Mouse (Mus musculus): Measurements from ENCODE around the gene Snrpg. TPM values are rescaled to one million over a fixed set of nuclear protein-coding genes. Genes with fewer than 3 reads are reported as not detected.
"Not testable (repeated sequence)": the region's sequence is repeated elsewhere in the genome, so short reads cannot be mapped to it uniquely, and the experiment has no call there.

Snrpg gene
- polyA plus RNA-seq, 1 experiment from 2014 or later = 660 TPM

DNA sequence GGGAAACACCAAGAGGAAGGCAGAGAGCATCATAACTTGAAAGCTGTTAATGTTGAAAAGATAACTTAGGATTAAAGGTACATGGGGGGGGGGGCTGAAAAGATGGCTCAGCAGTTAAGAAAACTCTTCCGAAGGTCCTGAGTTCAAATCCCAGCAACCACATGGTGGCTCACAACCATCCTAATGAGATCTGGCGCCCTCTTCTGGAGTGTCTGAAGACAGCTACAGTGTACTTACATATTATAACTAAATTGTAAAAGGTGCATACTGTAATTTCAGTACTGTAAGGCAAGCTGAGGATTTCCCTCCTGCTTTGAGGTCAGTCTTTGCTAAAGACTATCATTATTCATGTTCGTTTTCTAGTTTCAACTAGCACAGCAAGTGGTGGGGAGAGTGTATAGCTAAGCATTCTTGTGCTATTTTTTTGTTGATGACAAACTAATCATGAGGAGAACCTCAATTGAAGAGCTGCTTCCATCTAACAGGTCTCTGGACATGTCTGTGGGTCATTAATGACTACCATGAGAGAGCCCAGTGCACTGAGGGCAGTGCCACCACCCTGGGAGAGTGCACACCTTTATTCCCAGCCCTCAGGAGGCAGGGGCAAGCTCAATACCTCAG lies 901 bp upstream of the Snrpg start:
- Histone ChIP-seq H3K27me3 (no peaks in the 10 kb centered on the region), H3K9me3 (no peaks in the 10 kb centered on the region), H3K4me3 (peak overlapping the region; percentile 90), H3K36me3 (peaks cover 32% of the 10 kb centered on the region), H3K27ac (no peak overlapping the region), H3K9ac (peak overlapping the region; percentile 89), H3K4me2 (replicated peaks) (peak overlapping the region; percentile 84), H3K4me1 (peaks cover 36% of the 10 kb centered on the region)
- 64% methylated on average over 3 of the region's 3 CpGs for WGBS
- ATAC-seq (ENCODE audit: low FRiP score, low read depth) = no peak

DNA sequence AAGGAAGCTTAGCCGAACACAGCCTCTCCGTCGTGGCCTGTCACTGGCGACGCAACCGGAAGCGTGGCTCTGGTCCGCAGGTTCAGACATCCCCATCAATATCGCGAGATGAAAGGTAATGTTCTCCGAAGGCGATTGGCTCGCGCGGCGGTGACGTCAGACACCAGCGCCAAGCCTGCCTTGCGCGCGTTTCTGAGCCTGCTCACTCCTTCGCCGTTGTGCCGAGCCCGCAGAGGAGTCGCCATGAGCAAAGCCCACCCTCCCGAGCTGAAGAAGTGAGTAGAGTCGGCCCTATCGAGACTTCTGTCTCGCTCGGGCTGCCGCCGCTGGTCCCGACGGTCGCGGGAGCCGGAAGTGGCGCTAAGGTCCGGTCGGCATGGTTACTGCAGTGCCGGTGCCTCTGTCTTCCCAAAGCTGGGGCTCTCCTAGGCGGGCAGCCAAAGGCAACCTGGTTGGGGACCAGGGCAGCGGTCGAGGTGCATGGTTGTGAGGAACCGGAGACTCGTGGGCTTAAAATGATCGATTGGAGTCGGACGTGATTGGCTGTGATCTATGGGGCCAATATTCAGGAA lies 322 bp downstream of the Snrpg start:
- ATAC-seq (ENCODE audit: low FRiP score, low read depth) = peak; percentile 96
- Histone ChIP-seq H3K4me2 (replicated peaks) (peak overlapping the region; percentile 84), H3K27me3 (no peaks in the 10 kb centered on the region), H3K4me1 (peaks cover 32% of the 10 kb centered on the region), H3K9me3 (no peaks in the 10 kb centered on the region), H3K9ac (peak overlapping the region; percentile 89), H3K27ac (peak overlapping the region; percentile 89), H3K4me3 (peak overlapping the region; percentile 90), H3K36me3 (peaks cover 42% of the 10 kb centered on the region)
- under 1% methylated on average over 50 of the region's 50 CpGs for WGBS

DNA sequence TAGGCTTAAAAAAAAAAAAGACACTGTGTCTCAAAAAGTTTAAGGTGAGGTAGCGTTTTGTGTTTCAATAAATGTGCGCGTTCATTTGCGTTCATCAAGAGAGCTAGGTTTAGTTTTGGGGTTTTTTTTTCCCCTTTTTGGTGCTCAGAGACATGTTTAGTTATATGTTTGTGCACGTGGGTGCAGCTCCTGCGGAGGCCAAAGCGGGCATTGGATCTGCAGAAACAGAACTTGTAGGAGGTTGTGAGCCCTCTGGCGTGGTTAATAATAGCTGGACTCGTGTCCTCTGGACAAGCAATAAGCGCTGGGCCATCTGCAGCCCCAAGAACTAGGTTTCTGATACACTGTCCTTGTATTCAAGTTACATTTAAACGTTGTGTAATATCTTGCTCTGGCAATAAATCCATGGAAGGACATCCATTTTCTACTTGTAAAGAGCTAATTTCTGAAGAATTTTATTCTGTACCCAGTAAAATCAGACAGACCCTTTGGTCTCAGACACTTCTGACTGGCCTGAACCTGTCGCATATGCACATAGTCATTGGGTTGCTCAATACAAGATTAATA lies 929 bp downstream of the Snrpg start:
- ATAC-seq (ENCODE audit: low FRiP score, low read depth) = no peak
- Histone ChIP-seq H3K4me1 (peaks cover 26% of the 10 kb centered on the region), H3K4me2 (replicated peaks) (peak overlapping the region; percentile 84), H3K9me3 (no peaks in the 10 kb centered on the region), H3K27me3 (no peaks in the 10 kb centered on the region), H3K4me3 (peak overlapping the region; percentile 90), H3K36me3 (peaks cover 48% of the 10 kb centered on the region), H3K9ac (peak overlapping the region; percentile 89), H3K27ac (no peak overlapping the region)
- WGBS = 6% methylated on average over 12 of the region's 12 CpGs

DNA sequence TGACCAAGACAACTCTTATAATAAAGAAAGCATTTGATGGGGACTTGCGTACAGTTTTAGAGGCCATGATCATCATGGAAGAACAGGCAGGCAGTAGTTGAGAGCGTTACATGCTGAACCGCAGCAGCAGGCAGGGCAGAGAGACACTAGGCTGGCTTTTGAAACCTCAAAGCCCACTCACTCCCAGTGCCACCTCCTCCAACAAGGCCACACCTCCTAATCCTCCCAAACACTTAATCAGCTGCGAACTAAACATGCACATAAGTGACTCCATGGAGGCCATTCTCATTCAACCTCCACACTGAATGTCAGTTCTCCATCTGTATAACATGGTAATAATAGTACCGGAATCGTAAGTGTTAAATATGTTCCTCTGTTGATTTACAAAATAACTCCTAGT lies 2.5 kb downstream of the Snrpg start:
- Histone ChIP-seq H3K4me1 (peaks cover 25% of the 10 kb centered on the region), H3K9ac (no peak overlapping the region), H3K27me3 (no peaks in the 10 kb centered on the region), H3K27ac (no peak overlapping the region), H3K4me2 (replicated peaks) (no peak overlapping the region), H3K36me3 (peaks cover 51% of the 10 kb centered on the region), H3K4me3 (no peak overlapping the region), H3K9me3 (no peaks in the 10 kb centered on the region)
- ATAC-seq (ENCODE audit: low FRiP score, low read depth) = no peak
- 94% methylated on average over 6 of the region's 6 CpGs for WGBS

DNA sequence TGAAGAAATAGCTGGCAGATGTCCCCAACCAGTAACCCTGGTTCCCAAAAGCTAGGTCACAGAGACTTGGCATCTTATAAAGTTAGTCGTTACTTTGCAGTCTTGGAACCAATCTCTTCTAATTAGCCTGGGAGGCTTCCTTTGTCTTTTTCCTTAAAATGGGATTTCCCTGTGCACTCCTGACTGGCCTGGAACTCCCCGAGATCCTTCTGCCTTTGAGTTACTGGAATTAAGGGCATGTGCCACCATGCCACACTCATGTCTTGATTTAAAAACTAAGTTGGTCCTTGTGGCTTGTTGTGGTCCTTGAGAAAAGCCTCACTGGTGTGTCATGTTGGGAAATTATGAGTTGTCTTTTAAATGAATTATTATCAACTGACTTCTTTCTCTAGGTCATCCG lies 7.2 kb downstream of the Snrpg start:
- no peak overlapping the region for H3K4me2 ChIP-seq (replicated peaks)
- 0 out of 2 replicates have a peak, but pooled peaks cover 2% of the 10 kb centered on the region for H3K4me1 ChIP-seq
- no peak overlapping the region for H3K27ac ChIP-seq
- H3K9me3 ChIP-seq = no peaks in the 10 kb centered on the region
- H3K9ac ChIP-seq = no peak overlapping the region
- H3K27me3 ChIP-seq = no peaks in the 10 kb centered on the region
- no peak for ATAC-seq (ENCODE audit: low FRiP score, low read depth)
- no peak overlapping the region for H3K4me3 ChIP-seq
- peaks cover 55% of the 10 kb centered on the region for H3K36me3 ChIP-seq
- 92% methylated on average over 3 of the region's 3 CpGs for WGBS

DNA sequence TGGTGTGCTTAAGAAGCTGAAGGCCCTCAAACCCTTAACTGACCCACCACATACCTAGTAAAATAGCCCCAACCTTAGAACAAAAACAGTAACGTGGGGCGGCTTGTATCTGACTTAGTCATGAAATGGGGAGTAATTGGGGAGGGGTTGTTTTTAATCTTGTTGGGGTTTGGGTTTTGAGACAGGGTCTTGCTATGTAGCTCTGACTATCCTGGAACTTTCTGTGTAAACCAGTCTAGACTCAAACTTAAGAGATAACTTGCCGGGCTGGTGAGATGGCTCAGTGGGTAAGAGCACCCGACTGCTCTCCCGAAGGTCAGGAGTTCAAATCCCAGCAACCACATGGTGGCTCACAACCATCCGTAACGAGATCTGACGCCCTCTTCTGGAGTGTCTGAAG lies 9.0 kb downstream of the Snrpg start:
- peaks cover 51% of the 10 kb centered on the region for H3K36me3 ChIP-seq
- not testable (repeated sequence) for H3K27me3 ChIP-seq; H3K4me3 ChIP-seq; H3K9ac ChIP-seq; H3K27ac ChIP-seq; ATAC-seq (ENCODE audit: low FRiP score, low read depth); H3K4me2 ChIP-seq (replicated peaks); H3K4me1 ChIP-seq; H3K9me3 ChIP-seq
- WGBS = 79% methylated on average over 8 of the region's 8 CpGs

DNA sequence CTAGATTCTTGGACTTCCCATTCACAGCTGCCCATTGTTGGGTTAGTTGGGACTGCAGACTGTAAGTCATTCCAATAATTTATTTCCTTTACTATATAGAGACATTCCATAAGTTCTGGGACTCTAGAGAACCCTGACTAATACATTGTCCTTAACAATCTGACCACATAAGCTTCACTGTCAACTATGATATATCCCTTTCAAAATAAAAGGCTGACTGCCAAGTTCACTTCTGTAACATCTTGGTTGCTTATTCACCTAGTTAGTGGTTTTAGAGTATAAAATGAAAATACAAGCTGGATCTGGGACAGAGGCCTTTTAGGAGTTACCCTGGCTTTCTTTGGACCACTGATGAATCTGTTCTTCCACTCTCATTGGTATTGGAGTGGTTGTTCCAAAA lies 11.4 kb downstream of the Snrpg start:
- ATAC-seq (ENCODE audit: low FRiP score, low read depth) = no peak
- Histone ChIP-seq H3K27ac (no peak overlapping the region), H3K9ac (no peak overlapping the region), H3K9me3 (no peaks in the 10 kb centered on the region), H3K4me3 (no peak overlapping the region), H3K4me2 (replicated peaks) (no peak overlapping the region), H3K36me3 (peaks cover 45% of the 10 kb centered on the region), H3K27me3 (no peaks in the 10 kb centered on the region), H3K4me1 (no peaks in the 10 kb centered on the region)

DNA sequence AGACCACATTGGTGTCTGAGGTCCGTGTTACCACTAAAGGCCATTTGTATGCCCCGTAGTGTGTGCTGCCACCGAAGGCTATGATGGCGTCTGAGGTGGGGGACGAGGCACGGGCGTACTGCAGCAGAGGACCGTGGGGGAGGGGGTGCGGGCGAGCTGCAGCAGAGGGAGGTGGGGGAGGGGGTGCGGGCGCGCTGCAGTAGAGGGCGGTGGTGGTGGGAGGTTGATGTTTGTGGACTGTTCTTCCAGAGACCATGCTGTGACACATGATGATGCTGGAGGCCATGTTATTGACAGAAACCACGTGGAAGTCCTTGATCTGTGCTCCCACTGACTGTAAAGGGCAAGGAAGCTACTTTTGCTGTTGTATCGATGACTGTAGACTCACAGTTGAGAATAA lies 12.3 kb downstream of the Snrpg start:
- H3K27me3 ChIP-seq = no peaks in the 10 kb centered on the region
- WGBS = 47% methylated on average over 16 of the region's 16 CpGs
- H3K9ac ChIP-seq = no peak overlapping the region
- H3K36me3 ChIP-seq = peaks cover 45% of the 10 kb centered on the region
- H3K9me3 ChIP-seq = no peaks in the 10 kb centered on the region
- H3K4me3 ChIP-seq = no peak overlapping the region
- no peak overlapping the region for H3K27ac ChIP-seq
- no peak for ATAC-seq (ENCODE audit: low FRiP score, low read depth)
- no peak overlapping the region for H3K4me2 ChIP-seq (replicated peaks)
- no peaks in the 10 kb centered on the region for H3K4me1 ChIP-seq

DNA sequence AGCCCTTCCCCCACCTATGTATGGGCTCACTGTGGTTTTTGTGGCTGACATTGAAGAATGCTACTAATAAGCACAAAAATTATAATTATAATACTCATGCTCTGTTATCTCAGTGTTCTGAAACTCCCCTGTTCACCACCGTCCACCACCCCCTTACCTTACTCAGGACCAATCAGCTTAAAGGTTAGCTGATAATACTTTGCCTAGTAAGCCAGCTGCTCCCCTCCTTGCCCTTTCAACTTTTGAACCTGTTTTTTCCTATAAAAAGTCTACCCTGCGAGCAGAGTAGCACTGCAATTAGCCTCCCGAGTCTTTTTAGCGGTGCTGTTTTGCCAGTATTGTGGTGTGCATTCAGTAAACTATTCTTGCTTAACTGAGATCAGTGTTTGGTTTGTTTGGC lies 13.6 kb downstream of the Snrpg start:
- Histone ChIP-seq H3K36me3 (peaks cover 45% of the 10 kb centered on the region), H3K9ac (no peak overlapping the region), H3K27ac (no peak overlapping the region), H3K9me3 (no peaks in the 10 kb centered on the region), H3K27me3 (no peaks in the 10 kb centered on the region), H3K4me3 (no peak overlapping the region), H3K4me2 (replicated peaks) (no peak overlapping the region), H3K4me1 (no peaks in the 10 kb centered on the region)
- 47% methylated on average over 4 of the region's 4 CpGs for WGBS
- ATAC-seq (ENCODE audit: low FRiP score, low read depth) = no peak

DNA sequence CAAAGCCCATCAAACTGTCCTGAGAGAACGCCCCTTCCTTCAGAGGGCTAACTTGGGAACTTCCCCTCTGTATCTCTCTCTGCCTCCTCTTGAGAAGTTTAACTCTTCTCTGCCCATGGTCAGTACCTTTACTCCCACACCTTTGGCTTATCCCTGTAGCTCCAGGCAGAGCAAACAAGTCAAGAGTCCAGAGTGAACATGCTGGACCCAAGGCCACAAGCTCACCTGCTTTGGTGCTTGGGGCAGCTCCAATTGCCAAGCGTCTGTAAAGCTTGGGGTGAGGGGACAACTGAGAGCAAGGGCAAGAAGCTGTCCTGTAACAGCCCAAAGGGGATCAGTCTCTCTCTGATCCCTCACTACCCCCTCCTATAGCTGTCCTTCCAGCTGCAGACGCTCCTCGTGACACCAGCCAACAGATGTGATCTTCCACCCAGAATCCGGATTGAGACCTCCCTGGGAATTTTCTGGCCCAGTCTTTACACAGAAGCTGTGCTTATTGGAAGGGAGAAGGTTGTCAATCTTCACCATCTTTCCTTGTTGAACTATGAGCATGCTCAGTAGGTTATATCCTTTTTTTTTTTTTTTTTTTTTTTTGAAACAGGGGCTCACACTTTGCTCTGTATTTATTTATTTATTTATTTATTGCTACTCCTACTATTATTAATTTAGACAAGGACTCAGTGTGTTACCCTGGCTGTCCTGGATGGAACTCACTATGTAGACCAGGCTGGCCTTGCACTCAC lies 14.4 kb downstream of the Snrpg start:
- no peak overlapping the region for H3K4me2 ChIP-seq (replicated peaks)
- ATAC-seq (ENCODE audit: low FRiP score, low read depth) = no peak
- no peaks in the 10 kb centered on the region for H3K27me3 ChIP-seq
- H3K27ac ChIP-seq = no peak overlapping the region
- H3K9me3 ChIP-seq = no peaks in the 10 kb centered on the region
- H3K36me3 ChIP-seq = peaks cover 50% of the 10 kb centered on the region
- H3K4me3 ChIP-seq = no peak overlapping the region
- no peak overlapping the region for H3K9ac ChIP-seq
- WGBS = 86% methylated on average over 5 of the region's 5 CpGs
- no peaks in the 10 kb centered on the region for H3K4me1 ChIP-seq

DNA sequence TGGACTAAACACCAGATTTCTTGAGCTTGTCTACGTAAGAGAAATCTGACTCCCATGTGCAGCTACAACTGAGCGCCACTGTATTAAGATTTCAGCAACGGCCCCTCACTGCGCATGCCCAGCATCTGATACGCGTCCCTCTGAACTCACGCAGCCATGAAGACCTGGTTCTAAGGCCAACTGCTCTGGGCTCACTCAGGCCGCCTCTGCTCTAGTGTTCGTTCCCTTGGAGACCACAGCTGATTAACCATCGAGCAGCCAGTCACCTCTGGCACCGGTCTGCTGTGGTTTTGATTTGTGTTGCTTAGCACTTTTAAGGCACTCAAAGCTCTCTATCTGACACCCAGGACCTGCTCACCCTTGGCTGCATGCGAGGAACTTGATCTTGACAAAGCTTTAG lies 16.2 kb downstream of the Snrpg start:
- Histone ChIP-seq H3K27ac (no peak overlapping the region), H3K9ac (no peak overlapping the region), H3K9me3 (0 out of 2 replicates have a peak, but pooled peaks cover 3% of the 10 kb centered on the region), H3K4me3 (no peak overlapping the region), H3K4me1 (no peaks in the 10 kb centered on the region), H3K36me3 (peaks cover 68% of the 10 kb centered on the region), H3K4me2 (replicated peaks) (no peak overlapping the region), H3K27me3 (no peaks in the 10 kb centered on the region)
- WGBS = 80% methylated on average over 12 of the region's 12 CpGs
- no peak for ATAC-seq (ENCODE audit: low FRiP score, low read depth)

DNA sequence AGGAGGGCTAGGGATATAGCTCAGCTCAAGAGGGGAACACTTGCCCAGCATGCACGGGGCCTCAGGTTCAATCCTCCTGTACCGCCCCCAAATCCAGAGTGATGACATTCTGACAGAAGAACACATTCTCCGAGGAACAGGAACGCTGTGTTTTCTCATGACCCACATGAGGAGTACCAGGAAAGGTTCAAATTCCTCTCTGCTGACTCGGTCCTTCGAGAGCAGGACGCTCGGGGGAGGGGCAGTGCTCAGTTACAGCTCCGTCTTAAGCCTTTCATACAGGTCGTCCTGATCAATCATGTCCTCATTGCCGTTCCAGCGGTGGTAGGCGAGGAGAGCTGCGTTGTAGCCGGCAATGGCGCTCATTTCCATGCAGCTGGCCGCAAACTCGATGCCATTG lies 17.4 kb downstream of the Snrpg start:
- no peak overlapping the region for H3K9ac ChIP-seq
- H3K27ac ChIP-seq = no peak overlapping the region
- ATAC-seq (ENCODE audit: low FRiP score, low read depth) = no peak
- H3K4me2 ChIP-seq (replicated peaks) = no peak overlapping the region
- H3K9me3 ChIP-seq = 0 out of 2 replicates have a peak, but pooled peaks cover 3% of the 10 kb centered on the region
- H3K36me3 ChIP-seq = peaks cover 74% of the 10 kb centered on the region
- 83% methylated on average over 18 of the region's 18 CpGs for WGBS
- H3K4me3 ChIP-seq = no peak overlapping the region
- H3K27me3 ChIP-seq = no peaks in the 10 kb centered on the region
- no peaks in the 10 kb centered on the region for H3K4me1 ChIP-seq
